Mouse (Mus musculus): ENCODE results near the gene Sept8. TPM values are rescaled to one million over a fixed set of nuclear protein-coding genes. Genes with fewer than 3 reads are reported as not detected.
"Not testable (repeated sequence)": the region's sequence is repeated elsewhere in the genome, so short reads cannot be mapped to it uniquely, and the experiment has no call there.

Gene Sept8
- polyA plus RNA-seq, 1 experiment: 9.9 TPM

GRCm38 (mm10) chr11:53528397-53529252 lies 9.6 kb downstream of the Sept8 start:
- Histone ChIP-seq H3K27ac (replicated peaks; ENCODE audit: low read depth, low read length) (peak overlapping the region; percentile 29; the same call in 1 of the 2 replicates), H3K4me1 (ENCODE audit: control insufficient read depth, insufficient read depth, insufficient read length, low read length) (peaks cover 40% of the 10 kb centered on the region), H3K4me3 (ENCODE audit: insufficient read depth, low read depth, low read length) (no peak overlapping the region)

GRCm38 (mm10) chr11:53529253-53529557 lies 10.1 kb downstream of the Sept8 start:
- peaks cover 39% of the 10 kb centered on the region for H3K4me1 ChIP-seq (ENCODE audit: control insufficient read depth, insufficient read depth, insufficient read length, low read length)
- 0 out of 2 replicates have a peak overlapping the region, but pooled peaks have one; percentile 12 for H3K27ac ChIP-seq (replicated peaks; ENCODE audit: low read depth, low read length)
- no peak overlapping the region for H3K4me3 ChIP-seq (ENCODE audit: insufficient read depth, low read depth, low read length)

GRCm38 (mm10) chr11:53530001-53530400 lies 10.9 kb downstream of the Sept8 start:
- Histone ChIP-seq H3K4me1 (ENCODE audit: control insufficient read depth, insufficient read depth, insufficient read length, low read length) (peaks cover 34% of the 10 kb centered on the region), H3K27ac (replicated peaks; ENCODE audit: low read depth, low read length) (no peak overlapping the region), H3K4me3 (ENCODE audit: insufficient read depth, low read depth, low read length) (no peak overlapping the region)

GRCm38 (mm10) chr11:53531578-53532230 lies 12.6 kb downstream of the Sept8 start:
- H3K27ac ChIP-seq (replicated peaks; ENCODE audit: low read depth, low read length): peak overlapping the region; percentile 47; the same call in 1 of the 2 replicates
- no peak overlapping the region for H3K4me3 ChIP-seq (ENCODE audit: insufficient read depth, low read depth, low read length)
- peaks cover 20% of the 10 kb centered on the region for H3K4me1 ChIP-seq (ENCODE audit: control insufficient read depth, insufficient read depth, insufficient read length, low read length)

GRCm38 (mm10) chr11:53532231-53532620 lies 13.2 kb downstream of the Sept8 start:
- Histone ChIP-seq H3K4me3 (ENCODE audit: insufficient read depth, low read depth, low read length) (no peak overlapping the region), H3K4me1 (ENCODE audit: control insufficient read depth, insufficient read depth, insufficient read length, low read length) (peaks cover 20% of the 10 kb centered on the region), H3K27ac (replicated peaks; ENCODE audit: low read depth, low read length) (no peak overlapping the region)

GRCm38 (mm10) chr11:53539002-53539491 lies 20.0 kb downstream of the Sept8 start:
- no peak overlapping the region for H3K4me3 ChIP-seq (ENCODE audit: insufficient read depth, low read depth, low read length)
- no peak overlapping the region for H3K27ac ChIP-seq (replicated peaks; ENCODE audit: low read depth, low read length)
- 0 out of 2 replicates have a peak, but pooled peaks cover 2% of the 10 kb centered on the region for H3K4me1 ChIP-seq (ENCODE audit: control insufficient read depth, insufficient read depth, insufficient read length, low read length)

- Histone ChIP-seq H3K27ac (replicated peaks; ENCODE audit: low read depth, low read length) (no peak overlapping the region), H3K4me1 (ENCODE audit: control insufficient read depth, insufficient read depth, insufficient read length, low read length) (0 out of 2 replicates have a peak, but pooled peaks cover 2% of the 10 kb centered on the region), H3K4me3 (ENCODE audit: insufficient read depth, low read depth, low read length) (no peak overlapping the region)
Measured at GRCm38 (mm10) chr11:53540394-53540793, 21.3 kb downstream of the Sept8 start.

- H3K4me3 ChIP-seq (ENCODE audit: insufficient read depth, low read depth, low read length): no peak overlapping the region
- H3K4me1 ChIP-seq (ENCODE audit: control insufficient read depth, insufficient read depth, insufficient read length, low read length): 0 out of 2 replicates have a peak, but pooled peaks cover 2% of the 10 kb centered on the region
- H3K27ac ChIP-seq (replicated peaks; ENCODE audit: low read depth, low read length): no peak overlapping the region
Measured at GRCm38 (mm10) chr11:53541222-53541621, 22.2 kb downstream of the Sept8 start.

- Histone ChIP-seq H3K4me1 (ENCODE audit: control insufficient read depth, insufficient read depth, insufficient read length, low read length) (0 out of 2 replicates have a peak, but pooled peaks cover 2% of the 10 kb centered on the region), H3K4me3 (ENCODE audit: insufficient read depth, low read depth, low read length) (no peak overlapping the region), H3K27ac (replicated peaks; ENCODE audit: low read depth, low read length) (no peak overlapping the region)
Measured at GRCm38 (mm10) chr11:53543021-53543420, 24.0 kb downstream of the Sept8 start.

- H3K27ac ChIP-seq (replicated peaks; ENCODE audit: low read depth, low read length): no peak overlapping the region
- H3K4me3 ChIP-seq (ENCODE audit: insufficient read depth, low read depth, low read length): no peak overlapping the region
- 0 out of 2 replicates have a peak, but pooled peaks cover 2% of the 10 kb centered on the region for H3K4me1 ChIP-seq (ENCODE audit: control insufficient read depth, insufficient read depth, insufficient read length, low read length)
Measured at GRCm38 (mm10) chr11:53546271-53546670, 27.2 kb downstream of the Sept8 start.

- H3K27ac ChIP-seq (replicated peaks; ENCODE audit: low read depth, low read length): no peak overlapping the region
- 0 out of 2 replicates have a peak, but pooled peaks cover 2% of the 10 kb centered on the region for H3K4me1 ChIP-seq (ENCODE audit: control insufficient read depth, insufficient read depth, insufficient read length, low read length)
- no peak overlapping the region for H3K4me3 ChIP-seq (ENCODE audit: insufficient read depth, low read depth, low read length)
Measured at GRCm38 (mm10) chr11:53547566-53547965, 28.5 kb downstream of the Sept8 start.

- Histone ChIP-seq H3K4me3 (ENCODE audit: insufficient read depth, low read depth, low read length) (no peak overlapping the region), H3K4me1 (ENCODE audit: control insufficient read depth, insufficient read depth, insufficient read length, low read length) (no peaks in the 10 kb centered on the region), H3K27ac (replicated peaks; ENCODE audit: low read depth, low read length) (no peak overlapping the region)
Measured at GRCm38 (mm10) chr11:53548036-53548605, 29.1 kb downstream of the Sept8 start.

- H3K4me3 ChIP-seq (ENCODE audit: insufficient read depth, low read depth, low read length): no peak overlapping the region
- H3K27ac ChIP-seq (replicated peaks; ENCODE audit: low read depth, low read length): no peak overlapping the region
Measured at GRCm38 (mm10) chr11:53550714-53551113, 31.7 kb downstream of the Sept8 start.

GRCm38 (mm10) chr11:53551754-53552153 lies 32.7 kb downstream of the Sept8 start:
- no peak overlapping the region for H3K4me3 ChIP-seq (ENCODE audit: insufficient read depth, low read depth, low read length)
- H3K27ac ChIP-seq (replicated peaks; ENCODE audit: low read depth, low read length): no peak overlapping the region
- H3K4me1 ChIP-seq (ENCODE audit: control insufficient read depth, insufficient read depth, insufficient read length, low read length): no peaks in the 10 kb centered on the region

More at GRCm38 (mm10) chr11:53550714-53551113, 31.7 kb downstream of the Sept8 start:
- H3K4me1 ChIP-seq (ENCODE audit: control insufficient read depth, insufficient read depth, insufficient read length, low read length): no peaks in the 10 kb centered on the region

GRCm38 (mm10) chr11:53556529-53556928 lies 37.5 kb downstream of the Sept8 start:
- not testable (repeated sequence) for H3K4me3 ChIP-seq (ENCODE audit: insufficient read depth, low read depth, low read length); H3K4me1 ChIP-seq (ENCODE audit: control insufficient read depth, insufficient read depth, insufficient read length, low read length); H3K27ac ChIP-seq (replicated peaks; ENCODE audit: low read depth, low read length)

Data from brown adipose tissue, adult 24 weeks (tissue).